In the genomic region with DNA sequence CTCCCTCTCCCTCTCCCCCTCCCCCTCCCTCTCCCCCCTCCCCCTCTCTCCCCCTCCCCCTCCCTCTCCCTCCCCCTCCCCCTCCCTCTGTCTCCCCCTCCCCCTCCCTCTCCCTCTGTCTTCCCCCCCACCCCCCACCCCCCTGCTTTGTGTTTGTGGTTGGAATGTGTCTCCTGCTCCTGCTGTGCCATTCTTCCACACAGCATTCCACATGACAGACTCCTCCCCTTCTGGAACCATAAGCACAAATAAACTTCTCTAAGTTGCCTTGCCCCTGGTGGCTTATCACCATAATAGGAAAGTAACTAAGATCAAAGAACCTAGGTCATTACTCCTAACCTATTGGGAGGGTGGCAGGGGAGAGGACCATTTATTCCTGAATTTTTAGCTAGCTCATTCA, we compare ENCODE assay signal across 20 mouse cellular contexts. TPM values are rescaled to one million over a fixed set of nuclear protein-coding genes. Genes with fewer than 3 reads are reported as not detected.
"Had no signal": no experiment of that assay in that cellular context is flagged by ENCODE, and none has a peak within 500 bp of the region (broad histone marks: within the 10 kb centered on the region; RNA-seq: fewer than 3 reads in every experiment).

No protein-coding gene starts in this region.

- ATAC-seq: midbrain, embryonic 16.5 days had no signal

- H3K9me3 ChIP-seq: midbrain, embryonic 10.5 days; midbrain, embryonic 12.5 days; neural tube, embryonic 13.5 days; neural tube, embryonic 15.5 days had no signal

- H3K27me3 ChIP-seq: midbrain, embryonic 12.5 days; neural tube, embryonic 13.5 days; neural tube, embryonic 15.5 days had no signal

- H3K4me1 ChIP-seq: midbrain, embryonic 10.5 days; midbrain, embryonic 12.5 days; neural tube, embryonic 13.5 days; neural tube, embryonic 15.5 days had no signal

- H3K36me3 ChIP-seq: midbrain, embryonic 10.5 days; midbrain, embryonic 12.5 days; neural tube, embryonic 13.5 days; neural tube, embryonic 15.5 days had no signal

- H3K4me3 ChIP-seq: megakaryocyte, embryonic 14.5 days; midbrain, embryonic 10.5 days; midbrain, embryonic 12.5 days; myocyte; neural tube, embryonic 13.5 days; neural tube, embryonic 15.5 days had no signal

- H3K27ac ChIP-seq: midbrain, embryonic 10.5 days; midbrain, embryonic 12.5 days; neural tube, embryonic 13.5 days; neural tube, embryonic 15.5 days had no signal

- H3K9ac ChIP-seq: lung, embryonic 14.5 days; midbrain, embryonic 12.5 days; neural tube, embryonic 13.5 days; neural tube, embryonic 15.5 days had no signal

- DNase-seq: lung, adult 18-20 months; lung, embryonic 14.5 days; lung, postnatal 10 days; lung, postnatal 4 days; midbrain, embryonic 14.5 days; retina, postnatal 1 day; right cerebral cortex, adult 18-20 months; right cerebral cortex, postnatal 25 days; right cerebral cortex, postnatal 4 days; spleen, adult 18-20 months; thymus, adult 18-20 months; thymus, postnatal 14 days; thymus, postnatal 36 days had no signal

RNA-seq across cellular contexts. Expression of gene Th, which starts 6.7 kb away (rescaled TPM):
- polyA plus RNA-seq: myocyte had no signal

RNA-seq across cellular contexts. Expression of gene Ascl2, which starts 31.4 kb away (rescaled TPM):
- polyA plus RNA-seq: myocyte had no signal
